Mouse (Mus musculus): ENCODE data around the gene Mrpl20.

Gene Mrpl20

DNA sequence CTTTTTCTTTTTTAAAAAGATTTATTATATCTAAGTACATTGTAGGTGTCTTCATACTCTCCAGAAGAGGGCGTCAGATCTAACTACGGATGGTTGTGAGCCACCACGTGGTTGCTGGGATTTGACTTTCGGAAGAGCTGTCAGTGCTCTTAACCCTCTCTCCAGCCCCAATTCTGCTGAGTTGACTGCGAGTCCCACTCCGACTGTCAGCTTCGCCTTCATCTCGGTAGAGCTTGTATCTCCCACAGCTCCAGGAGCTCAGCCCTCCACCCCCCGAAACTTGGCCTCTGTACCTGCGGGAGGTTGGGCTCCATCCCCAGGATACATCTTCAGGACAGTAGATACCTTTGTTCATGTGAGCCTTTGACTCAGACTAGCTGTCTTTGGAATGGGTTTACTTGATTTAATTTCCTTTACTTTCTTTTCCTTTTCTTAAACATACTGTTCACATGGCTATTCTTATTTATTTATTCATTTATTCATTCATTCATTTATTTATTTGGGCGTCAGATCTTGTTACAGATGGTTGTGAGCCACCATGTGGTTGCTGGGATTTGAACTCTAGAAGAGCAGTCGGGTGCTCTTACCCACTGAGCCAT, at the start of gene Mrpl20:
TSS of gene Mrpl20 (plus strand) at position 138 of the 599 bp plus-strand sequence.
- DNase-seq (ENCODE audit: low spot score in 2 of 2): no peak

DNA sequence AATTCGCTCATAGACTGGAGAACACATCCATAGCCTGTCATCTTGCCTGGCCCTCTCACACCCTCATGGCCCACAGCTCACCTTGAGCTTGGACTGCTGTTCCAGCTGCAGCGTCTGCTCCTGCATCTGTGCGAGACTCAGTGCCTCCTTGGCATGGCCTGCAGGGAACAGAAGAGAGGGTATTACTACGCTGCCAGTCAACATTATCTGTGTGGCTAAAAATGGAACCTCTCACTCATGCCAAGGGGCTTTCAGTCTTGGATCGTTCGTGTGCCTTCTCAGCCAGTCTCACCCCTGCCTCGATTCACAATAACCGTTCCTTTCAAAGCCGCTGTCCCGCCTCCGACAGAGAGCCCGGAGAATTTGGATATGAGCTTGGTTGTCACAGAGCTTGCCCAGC, 45.7 kb upstream of the Mrpl20 start:
- peak in 1 of 2 experiments; percentile 21 for DNase-seq (ENCODE audit: low spot score in 2 of 2)

DNA sequence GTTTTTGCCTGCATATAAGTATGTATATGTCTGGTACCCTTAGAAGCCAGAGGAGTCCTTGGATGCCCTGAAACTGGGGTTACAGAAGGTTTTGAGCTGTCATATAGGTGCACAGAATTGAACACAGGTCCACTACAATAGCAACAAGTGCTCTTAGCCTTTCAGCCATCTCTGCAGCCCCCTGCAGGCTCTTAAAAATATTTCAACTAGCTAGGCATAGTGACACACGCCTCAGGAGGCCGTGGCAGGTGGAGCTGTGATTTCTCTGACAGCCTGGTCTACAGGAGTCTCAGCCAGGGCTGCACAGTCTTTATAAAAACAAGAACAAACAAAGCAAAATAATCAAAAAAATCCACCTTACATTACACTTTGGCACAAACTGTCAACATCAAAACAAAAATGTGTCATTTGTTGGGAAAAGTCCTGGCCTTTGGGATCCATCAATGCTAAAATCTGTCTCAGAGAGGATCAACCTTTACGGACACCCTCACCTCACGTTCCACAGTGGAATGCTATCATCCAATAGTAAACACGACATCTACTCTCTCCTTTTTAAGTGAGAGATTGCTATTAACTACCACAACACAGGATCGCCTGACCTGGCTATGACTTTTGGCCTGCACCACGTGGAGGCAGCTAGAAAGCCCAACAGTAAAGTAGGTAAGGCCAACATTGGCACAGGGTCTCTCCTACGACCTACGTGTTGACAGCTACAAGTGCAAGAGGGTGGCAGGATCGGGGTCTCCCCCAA, 42.6 kb upstream of the Mrpl20 start:
- no peak for DNase-seq (ENCODE audit: low spot score in 2 of 2)

DNA sequence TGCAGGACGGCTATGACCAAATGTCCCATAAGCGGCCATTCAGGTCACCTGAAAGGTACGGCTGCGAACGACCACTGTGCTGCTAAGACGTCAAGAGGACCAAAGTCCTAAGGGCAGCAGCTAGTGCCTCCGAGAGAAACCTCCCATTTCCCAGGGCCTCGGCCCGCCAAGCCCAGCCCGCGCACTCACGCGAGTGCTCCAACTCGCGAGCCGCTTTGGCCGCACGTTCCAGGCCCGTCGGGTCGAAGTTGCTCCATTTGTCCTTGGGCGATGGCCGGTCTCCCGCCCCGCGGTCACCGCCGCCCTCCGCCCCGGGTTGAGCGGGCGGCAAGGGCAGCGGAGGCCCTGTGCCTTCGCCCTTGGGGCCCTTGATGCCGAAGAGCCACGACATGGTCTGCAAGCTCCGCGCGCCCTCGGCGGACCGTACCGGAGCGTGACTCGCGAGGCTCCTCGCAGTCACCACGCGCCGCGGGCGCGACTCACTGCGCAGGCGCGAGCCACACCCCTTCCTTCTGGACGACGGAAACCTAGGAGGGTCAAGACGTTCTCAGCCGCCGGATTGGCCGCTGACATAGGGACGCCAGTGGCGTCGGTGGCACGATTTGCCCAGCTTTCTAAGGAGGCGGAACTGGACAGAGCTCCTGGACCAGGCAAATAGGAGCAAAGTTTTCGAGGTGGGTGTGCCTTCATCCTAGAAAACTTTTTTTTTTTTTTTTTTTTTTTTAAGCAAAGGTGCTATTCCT, 41.9 kb upstream of the Mrpl20 start, which contains the start of gene Atad3a:
TSS of gene Atad3a (minus strand) at position 481 of the 743 bp plus-strand sequence.
- DNase-seq (ENCODE audit: low spot score in 2 of 2): peak; percentile 96

DNA sequence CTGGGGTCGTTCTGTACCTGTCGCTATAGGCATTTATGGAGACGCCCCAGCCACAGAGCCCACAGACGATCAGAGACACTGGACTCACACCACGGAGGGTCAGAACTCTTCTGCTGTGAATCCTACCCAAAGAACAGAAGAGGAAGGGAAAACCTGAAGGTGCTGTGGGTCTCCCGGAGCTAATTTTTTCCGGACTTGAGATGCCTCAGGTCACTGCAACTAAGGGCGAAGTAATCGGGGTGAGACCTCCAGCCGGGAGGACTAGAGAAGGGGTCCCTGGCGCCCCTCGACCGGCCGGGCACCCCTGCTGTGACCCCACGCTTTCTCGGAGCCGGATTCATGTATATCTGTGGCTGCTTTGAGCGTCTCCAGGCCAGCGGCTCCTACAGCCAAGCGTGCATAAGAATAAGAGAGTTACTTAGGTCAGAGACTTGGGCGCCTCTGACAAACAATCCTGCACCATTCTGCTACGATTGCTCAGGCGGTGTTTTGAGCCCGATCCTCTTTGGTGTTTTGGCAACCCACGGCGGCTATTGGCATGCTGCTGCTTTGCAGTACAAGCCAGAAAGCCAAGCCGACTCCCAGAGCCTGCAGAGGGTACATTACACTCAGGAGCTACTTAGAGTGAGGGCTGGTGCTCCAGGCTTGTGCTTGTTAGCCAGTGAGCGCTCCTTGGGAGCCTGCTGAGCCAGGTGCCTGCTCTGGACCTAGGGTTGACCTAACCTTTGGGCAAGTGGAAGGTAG, 41.1 kb upstream of the Mrpl20 start:
- peak in 1 of 2 experiments; percentile 8 for DNase-seq (ENCODE audit: low spot score in 2 of 2)

DNA sequence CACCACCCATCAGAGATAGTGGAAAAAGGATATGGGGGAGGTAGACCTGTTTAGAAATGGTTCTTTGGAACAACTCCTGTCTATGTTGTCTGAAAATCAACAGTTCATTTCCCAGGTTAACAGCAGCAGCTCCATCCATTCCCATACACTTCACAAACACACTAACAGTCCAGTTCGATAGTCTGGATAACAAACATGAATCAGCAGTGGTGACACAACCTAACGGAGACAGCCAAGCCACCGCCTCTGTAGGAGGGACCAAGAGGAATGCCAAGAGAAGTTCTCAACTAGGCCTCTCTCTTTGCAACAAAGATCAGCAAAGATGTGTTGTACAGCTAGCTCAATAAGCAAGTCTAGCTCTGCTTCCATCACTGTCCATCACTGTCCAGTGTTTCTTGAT, 40.3 kb upstream of the Mrpl20 start:
- DNase-seq (ENCODE audit: low spot score in 2 of 2): peak in 1 of 2 experiments; percentile 11

DNA sequence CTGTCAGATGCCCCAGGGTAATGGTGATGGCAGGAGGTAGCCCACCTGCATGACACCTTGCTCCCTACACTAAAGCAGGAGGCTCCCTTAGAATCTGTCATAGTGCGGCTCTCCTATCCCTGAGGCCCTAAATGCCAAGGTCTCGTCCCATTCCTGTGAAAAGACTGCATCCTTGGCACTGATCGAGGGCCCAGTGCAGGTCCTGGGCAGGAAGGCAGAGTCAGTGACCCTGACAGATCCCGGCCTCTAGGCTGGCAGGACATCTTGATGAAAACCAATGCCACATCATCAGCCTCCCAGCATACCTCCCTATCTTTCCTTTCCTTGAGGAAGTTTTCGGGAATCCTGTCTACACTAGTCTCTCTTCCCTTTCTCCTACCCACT, 33.2 kb upstream of the Mrpl20 start:
- no peak for DNase-seq (ENCODE audit: low spot score in 2 of 2)

DNA sequence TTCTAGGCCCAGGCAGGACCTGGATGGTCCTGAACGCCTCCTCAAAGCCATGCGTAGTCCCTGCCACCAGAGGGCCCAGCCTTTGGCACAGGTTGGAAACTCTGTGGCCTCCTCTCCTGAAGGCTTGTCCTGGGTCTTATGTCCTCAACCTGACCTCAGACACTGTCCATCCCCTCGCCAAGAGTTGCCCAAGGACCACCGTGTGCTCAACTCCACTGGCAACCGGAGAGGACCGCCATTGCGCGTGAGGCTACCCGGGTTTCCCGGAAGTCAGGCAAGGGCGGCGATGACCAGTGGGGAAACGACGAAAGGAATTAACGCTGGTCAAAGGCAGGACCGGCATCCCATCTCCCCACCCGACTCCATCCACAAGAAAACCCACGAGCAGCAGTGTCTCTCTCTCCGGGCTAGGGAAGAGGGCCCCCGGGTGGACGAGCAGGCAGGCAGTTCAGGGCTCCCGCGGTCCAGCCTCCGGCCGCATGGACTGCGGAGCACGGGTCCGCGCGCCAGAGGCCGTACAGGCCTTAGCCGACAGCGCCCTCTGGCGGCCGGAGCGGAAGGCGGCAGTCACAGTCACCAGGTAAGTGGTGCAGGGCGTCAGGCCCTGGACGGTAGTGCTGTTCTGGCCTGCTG, 32.7 kb upstream of the Mrpl20 start:
- DNase-seq (ENCODE audit: low spot score in 2 of 2): peak; percentile 82 to 88

DNA sequence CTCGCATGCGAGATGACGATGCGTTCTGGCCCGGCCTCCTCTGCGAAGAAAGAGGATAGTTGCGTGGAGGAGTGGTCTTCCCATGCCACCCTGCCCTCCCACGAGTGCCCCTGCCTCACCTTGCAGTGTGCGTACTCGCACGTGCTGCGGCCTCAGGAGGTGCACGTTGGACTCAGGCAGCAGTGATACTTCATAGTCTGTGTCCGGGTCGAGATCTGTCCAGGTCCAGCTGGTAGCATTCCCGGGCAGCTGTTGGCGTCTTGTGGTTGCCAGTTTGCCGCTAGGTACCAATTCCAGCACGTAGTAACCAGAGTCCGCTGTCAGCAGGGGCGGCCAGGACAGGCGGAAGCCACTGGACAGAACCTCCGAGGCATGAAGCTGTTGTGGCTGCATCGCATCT, 32.1 kb upstream of the Mrpl20 start:
- DNase-seq (ENCODE audit: low spot score in 2 of 2): no peak

DNA sequence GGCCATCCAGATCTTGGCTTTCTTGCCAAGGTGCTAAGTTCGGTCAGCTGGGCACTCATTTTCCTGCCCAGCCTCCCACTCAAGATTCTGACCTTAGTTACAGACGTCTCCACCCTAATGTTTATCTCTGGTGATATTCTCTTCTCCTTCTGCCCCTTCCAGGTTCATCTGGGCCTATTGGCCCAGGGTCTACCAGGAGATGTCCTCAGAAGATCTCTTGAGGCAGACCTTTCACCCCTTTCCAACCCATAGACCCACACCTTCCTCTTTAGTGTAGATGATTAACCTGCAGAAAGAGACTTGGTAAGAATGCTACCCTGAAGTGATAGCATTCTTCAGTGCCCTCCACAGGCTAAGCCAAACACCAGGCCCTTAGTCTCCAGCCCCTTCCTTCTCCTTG, 31.0 kb upstream of the Mrpl20 start:
- no peak for DNase-seq (ENCODE audit: low spot score in 2 of 2)

DNA sequence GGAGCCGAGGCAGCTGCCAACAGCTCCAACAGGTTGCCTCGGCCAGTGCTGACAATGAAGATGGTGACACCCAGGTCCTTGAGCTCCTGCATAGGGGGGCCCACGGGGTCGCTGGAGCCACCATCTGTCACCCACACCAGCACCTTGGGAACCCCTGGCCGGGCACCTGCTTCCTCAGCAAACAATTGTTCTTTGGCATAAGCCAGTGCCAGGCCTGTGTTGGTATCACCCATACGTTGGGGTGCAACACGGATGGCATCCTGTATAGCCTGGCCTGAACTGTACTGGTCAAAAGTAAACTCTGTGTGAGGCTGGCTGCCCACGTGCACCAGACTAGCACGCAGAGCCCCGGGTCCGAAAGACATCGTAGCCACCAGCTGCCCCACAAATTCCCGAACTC, 29.9 kb upstream of the Mrpl20 start:
- no peak for DNase-seq (ENCODE audit: low spot score in 2 of 2)

DNA sequence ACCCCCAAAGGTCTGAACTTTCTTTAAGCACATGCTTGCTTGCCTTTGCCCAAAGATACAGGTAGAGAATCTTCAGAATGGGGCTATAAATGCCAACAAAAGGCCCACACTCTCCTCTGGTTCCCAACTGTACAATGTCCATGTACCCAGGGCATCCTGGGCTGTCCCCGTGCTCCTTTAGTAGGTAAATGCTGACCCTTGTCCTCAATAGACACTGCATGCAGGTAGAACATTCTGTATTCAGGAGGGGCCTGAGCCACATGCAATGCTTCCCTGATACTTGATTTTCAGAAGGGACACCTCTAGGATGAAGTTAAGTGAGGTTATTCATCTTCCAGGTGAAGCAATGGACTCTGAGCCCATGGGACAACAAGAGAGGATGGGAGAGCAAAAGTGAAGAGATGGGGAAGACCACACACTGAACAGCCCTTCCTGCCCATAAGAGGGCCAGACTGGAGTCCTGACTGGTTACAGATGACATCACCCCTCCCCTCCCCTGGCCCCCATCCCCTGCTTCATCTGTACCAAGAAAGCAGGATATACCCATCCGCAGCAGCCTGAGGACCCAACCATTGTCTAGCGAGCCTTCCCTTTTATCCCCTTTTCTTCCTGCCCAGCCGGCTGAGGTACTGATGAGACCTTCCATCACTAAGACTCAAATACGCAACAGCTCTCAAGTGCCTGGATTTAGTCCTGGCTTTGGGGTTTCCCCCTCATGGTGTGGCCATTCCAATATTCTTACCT, 29.2 kb upstream of the Mrpl20 start:
- DNase-seq (ENCODE audit: low spot score in 2 of 2): no peak

DNA sequence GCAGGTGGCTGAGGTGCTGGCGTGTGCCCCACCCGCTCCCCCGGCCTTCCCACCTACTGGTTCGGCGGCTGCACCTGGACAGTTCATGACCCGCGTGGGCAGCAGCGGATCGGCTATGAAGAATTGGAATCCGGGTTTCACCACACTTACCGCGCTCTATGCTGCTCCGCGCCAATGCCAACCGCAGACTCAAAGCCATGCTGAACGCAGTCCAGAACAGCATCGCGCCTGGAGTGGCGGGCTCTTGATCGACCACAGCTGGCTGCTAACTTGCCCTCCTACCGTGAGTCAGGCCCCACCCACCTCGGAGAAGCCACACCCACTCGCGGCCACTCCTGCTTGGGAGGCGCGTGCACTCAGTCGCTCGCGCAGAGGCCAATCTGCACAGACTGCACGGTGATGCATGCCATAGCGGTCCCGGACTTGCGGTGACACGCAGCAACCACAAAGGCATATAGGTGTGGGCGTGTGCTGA, 28.4 kb upstream of the Mrpl20 start, which contains the start of gene Vwa1:
TSS of gene Vwa1 (minus strand) at position 419 of the 475 bp plus-strand sequence.
- peak; percentile 88 to 91 for DNase-seq (ENCODE audit: low spot score in 2 of 2)

DNA sequence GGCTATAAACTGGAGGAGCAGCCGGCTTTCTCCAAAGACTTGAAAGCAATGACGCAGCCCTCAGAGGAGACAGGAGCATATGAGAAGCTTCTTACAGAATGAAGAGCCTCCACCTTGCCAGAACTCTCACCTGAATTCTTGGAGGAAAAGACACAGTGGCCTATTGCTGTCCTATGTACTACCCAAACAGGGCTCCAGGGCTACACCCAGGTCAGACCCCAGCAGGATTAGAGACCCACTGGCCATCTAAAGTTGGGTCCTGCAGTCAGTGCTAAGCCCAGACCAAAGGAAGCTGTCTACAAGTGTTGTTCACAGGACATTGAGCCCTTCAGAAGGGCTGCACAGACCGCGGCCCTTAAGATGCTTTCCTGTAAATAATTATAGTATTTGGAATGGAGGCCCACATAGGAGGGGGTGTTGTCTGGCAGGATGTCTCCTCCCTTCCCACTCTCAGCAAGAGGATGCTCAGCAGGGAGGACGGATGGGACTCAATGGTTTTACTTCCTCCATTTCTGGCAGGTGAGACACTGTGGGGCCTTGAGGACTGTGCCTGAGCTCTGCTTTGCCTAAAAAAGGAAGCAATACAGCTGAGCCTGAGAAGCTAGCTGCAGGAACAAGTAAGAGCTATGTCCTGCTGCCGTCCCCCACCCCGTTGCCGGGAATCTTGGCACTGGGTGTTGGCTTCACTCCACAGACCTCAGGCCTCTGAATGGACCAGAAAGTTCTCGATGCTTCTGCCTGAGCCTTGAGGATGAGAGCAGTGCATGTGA, 27.5 kb upstream of the Mrpl20 start:
- DNase-seq (ENCODE audit: low spot score in 2 of 2): peak; percentile 82 to 87

DNA sequence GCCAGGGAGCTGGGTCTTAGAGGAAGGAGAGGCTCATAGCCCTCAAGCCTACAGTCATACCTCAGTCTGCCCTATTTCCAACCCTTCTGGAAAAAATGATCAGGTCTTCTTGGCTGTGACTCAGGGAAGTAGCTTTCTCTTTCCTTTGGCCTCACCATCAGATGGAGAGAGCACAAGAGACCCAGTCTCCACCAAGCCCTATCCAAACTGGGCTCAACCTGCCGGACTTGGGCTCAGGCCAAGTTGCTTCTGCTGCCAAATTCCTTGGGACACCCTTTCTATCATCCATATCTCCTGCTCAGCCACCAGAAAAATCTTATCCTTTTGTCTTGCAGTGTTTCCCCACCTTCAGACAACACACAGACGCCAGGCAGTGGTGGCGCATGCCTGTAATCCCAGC, 26.8 kb upstream of the Mrpl20 start:
- peak; percentile 45 to 48 for DNase-seq (ENCODE audit: low spot score in 2 of 2)

DNA sequence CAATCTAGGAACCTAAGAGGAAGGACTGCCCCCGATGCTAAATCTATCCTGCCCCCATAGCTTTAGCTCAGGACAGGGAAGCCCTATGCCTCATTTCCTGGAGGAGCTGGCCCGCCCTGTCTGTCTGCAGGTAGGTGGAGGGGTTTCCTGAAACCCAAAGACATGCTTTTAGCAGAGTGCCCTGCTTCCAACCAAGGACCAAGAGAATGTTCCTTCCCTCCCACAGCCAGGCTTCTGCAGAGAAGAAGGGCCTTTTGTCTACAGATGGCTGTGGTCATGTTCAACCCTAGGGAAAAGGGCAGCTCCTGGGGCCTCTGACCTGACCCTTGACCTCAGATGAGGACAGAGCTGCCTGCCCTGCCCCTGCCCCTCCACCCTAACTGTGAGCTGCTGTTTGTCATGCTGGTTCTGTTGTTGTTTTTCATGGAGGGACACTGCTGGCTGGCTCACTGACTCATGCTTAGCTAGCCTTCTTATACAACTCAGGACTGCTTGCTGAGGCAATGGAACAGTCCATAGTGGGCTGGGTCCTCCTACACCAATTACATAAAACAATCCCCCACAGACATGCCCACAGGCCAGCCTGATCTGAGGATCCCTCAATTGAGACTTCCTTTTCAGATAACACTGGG, 25.9 kb upstream of the Mrpl20 start:
- DNase-seq (ENCODE audit: low spot score in 2 of 2): peak in 1 of 2 experiments; percentile 50

DNA sequence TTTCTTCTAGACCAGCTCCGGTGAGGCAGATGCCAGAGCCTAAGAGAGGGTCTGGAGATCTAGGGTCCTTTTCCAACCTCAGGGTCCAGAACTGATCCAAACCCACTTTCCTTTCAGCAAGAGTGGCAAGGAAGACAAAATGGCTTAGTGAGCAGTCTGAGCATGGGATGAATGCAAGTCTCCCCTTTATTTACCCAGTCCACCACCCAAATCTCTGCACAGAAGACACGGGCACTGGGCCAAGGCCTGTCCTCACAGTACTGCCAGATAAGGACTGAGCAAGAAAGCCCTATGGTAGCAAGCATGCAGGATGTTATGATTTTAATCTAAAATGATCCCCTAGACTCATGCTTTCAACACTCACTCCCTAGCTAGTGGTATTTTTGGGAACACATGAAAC, 24.9 kb upstream of the Mrpl20 start:
- DNase-seq (ENCODE audit: low spot score in 2 of 2): no peak

DNA sequence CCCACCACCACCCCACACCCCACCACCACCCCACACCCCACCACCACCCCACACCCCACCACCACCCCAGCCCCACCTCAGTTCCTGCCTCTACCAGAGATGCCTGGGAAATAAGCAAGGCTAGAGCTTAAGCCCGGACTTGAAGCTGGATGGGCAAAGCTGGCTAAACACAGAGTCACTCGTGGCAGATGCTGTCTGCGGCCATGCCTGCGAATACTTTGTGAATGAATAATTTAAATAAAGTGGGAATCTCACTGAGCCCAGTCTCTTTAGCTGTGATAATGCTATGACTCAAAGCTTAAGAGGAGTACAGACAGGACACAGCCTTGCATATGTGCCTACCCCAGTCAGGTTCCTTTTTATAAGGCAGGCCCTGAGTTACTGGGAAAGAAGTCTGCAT, 23.2 kb upstream of the Mrpl20 start:
- no peak for DNase-seq (ENCODE audit: low spot score in 2 of 2)

DNA sequence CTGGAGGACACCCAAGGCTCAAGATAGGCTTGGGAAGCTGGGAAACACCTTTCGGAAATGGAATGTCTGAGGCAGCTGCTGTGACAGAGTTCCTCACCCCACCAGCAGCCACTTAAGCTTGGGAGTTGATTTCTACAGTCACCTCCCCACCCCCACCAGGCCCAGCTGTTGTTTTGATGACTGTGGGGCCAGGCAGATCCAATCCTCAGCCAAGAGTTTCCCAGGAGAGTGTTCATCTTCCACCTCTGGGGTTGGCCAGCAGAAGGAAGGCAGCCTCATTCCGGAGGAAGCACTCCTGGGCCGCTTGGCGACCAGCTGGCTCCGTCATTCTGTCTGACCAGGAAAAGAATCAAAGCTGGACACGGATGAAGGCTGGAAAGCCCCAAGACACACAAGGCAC, 21.8 kb upstream of the Mrpl20 start:
- DNase-seq (ENCODE audit: low spot score in 2 of 2): peak; percentile 90 to 93

Data from heart, adult 9 months (tissue).